Mouse (Mus musculus): ENCODE data around the gene Amigo1. TPM values are rescaled to one million over a fixed set of nuclear protein-coding genes. Genes with fewer than 3 reads are reported as not detected.
A peak's percentile ranks its signal among the peaks of the same experiment; 100 is the strongest.

Amigo1 gene
- polyA plus RNA-seq (2015; fragmentation: Nextera tagmentation; extraction: Ambion mirVana): 2.0 and 3.0 TPM in 2 replicates

DNA sequence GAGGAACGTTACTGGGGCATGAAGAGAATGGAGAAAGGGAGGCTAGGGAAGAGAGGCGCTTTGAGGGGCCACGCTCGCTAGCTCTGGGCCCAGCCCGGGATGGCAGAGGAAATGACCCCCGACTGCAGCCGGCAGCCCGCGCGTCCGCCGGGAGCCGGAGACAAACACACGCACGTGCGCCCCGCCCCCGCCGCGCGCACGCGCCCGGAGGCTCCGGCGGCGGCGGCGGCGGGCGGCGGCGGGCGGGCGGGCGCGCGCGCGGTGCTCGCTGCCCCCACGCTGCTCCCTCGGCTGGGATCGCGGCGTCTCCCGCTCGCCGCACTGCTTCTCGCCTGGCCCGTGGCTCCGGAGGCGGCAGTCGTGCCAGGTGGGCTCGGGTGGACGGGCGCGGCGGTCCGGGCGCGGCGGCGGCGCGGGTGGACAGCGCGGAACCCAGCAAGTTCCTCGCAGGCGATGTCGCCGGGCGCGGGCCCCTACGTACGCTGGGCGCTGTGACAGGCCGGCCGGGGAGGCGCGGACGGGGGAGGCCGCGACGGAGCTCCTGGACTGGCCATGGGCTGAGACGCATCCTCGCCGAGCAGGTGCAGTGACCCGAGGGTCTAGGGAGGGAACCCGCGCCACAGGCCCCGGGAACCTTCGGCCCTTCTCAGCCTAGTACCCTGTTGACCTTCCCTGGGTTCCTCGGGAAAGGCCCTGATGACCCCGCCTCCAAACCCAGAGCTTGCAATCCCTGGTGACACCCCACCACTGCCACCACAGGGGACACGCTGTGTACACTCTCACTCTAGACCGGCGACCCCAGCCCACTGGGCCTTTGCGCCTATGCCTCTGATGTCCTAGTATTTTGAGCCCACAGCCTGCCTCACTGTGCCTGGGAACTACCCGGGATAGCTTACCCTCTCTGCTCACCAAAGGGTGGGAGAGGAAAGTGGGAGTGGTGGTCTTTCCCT, at the start of gene Amigo1:
TSS of gene Amigo1 (plus strand) at position 238 of the 950 bp plus-strand sequence.
- peak; percentile 66; the same call in 1 of the 2 replicates for ATAC-seq (ENCODE audit: borderline replicate concordance, extremely low read depth, low FRiP score, low TSS enrichment)
- Histone ChIP-seq H3K27me3 (peaks cover 14% of the 10 kb centered on the region), H3K4me1 (peaks cover 26% of the 10 kb centered on the region), H3K4me3 (peak within 1 kb of the TSS; percentile 66), H3K27ac (no peak within 1 kb of the TSS), H3K36me3 (no peaks in the 10 kb centered on the region), H3K4me2 (peak within 1 kb of the TSS; percentile 97), H3K9ac (peak within 1 kb of the TSS; percentile 62), H3K9me3 (no peaks in the 10 kb centered on the region)
- 2% methylated on average over 61 of the region's 100 CpGs for WGBS

DNA sequence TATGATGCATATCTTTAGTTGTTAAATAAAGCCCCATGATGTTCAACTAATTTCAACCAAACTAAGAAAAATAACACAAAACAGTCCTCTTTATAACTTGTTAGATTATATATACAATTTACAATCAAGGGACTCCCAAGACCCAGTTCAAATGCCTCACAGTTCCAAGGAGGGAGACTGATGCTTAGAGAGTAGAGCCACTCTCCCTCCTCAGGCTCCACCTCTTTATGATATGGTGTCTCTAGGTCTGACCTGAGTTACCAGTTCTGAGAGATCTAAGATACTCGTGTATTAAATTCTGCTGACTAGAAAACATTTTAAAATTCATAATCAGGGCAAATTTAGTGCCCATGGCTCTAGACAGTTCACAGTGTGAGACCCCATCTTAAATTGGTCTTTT, 47.0 kb upstream of the Amigo1 start:
- Histone ChIP-seq H3K36me3 (peaks cover 12% of the 10 kb centered on the region; the same call in 1 of the 2 replicates), H3K27me3 (no peaks in the 10 kb centered on the region), H3K27ac (no peak overlapping the region), H3K4me3 (no peak overlapping the region), H3K9me3 (no peaks in the 10 kb centered on the region), H3K4me1 (peaks cover 3% of the 10 kb centered on the region), H3K9ac (no peak overlapping the region), H3K4me2 (no peak overlapping the region)
- no peak for ATAC-seq (ENCODE audit: borderline replicate concordance, extremely low read depth, low FRiP score, low TSS enrichment)
- 76% methylated on average over 1 of the region's 1 CpGs for WGBS

DNA sequence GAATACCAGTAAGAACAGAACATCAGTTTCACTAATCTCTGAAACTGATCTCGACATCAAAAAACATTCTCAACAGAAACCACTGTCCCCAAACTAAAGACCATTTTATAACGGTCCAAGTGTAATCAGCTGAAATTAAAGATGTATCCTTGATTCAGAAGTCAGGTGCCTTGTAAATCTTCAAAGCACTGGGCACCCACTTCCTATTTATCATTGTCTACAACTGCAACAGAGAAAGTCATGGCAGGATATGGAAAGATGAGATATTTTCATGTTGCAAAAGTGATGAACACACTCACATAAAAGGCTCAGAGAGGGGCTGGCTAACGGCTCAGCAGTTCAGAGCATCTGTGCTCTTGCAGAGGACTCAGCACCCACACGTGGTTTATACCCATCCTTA, 45.3 kb upstream of the Amigo1 start:
- Histone ChIP-seq H3K4me3 (no peak overlapping the region), H3K27ac (no peak overlapping the region), H3K9me3 (no peaks in the 10 kb centered on the region), H3K36me3 (peaks cover 12% of the 10 kb centered on the region; the same call in 1 of the 2 replicates), H3K4me2 (no peak overlapping the region), H3K4me1 (peaks cover 13% of the 10 kb centered on the region), H3K27me3 (no peaks in the 10 kb centered on the region), H3K9ac (no peak overlapping the region)
- ATAC-seq (ENCODE audit: borderline replicate concordance, extremely low read depth, low FRiP score, low TSS enrichment): no peak
- 73% methylated on average over 4 of the region's 4 CpGs for WGBS

DNA sequence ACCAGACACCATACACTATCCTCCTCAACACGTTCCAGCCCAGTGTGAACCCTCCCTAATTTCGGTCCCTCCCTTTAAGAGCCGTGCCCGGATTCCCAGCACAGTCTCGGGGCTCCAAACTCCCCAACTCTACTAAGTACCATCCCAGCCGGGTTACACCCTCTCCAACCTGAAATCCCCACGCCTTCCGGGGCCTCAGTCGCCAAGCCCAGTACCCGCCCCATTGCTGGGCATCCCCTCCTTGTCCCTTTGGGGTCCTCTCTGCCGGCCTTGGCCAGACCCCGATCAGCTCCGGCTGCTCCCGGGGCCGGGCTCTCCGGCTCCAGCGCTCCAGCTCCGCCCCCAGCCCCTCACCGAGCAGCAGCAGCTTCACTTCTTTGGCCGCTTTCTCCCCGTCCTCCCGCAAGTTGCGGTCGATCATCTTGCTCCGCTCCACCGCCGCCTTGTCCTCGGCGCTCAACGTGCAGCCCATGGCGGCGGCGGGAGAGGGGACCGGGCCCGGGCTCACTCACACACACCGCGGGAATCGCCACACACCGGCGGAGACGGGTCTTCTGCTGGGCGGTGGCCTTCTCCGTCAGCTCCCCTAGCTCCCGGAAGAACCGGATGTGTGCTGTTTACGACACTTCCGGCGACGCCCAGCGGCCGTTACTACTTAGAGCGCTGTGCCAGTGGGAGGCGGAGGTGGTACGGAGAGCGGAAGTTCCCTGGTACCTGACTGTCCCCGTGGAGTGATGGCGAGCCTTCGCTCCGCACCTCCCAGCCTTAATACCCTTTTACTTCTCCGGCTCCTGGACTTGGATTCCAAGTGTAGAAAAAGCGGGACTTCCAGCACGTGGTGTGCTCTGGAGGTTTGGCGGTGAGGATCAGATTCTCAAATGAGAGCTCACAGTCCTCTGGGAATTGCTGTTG, 40.3 kb upstream of the Amigo1 start, which contains the start of gene Gnai3:
TSS of gene Gnai3 (minus strand) at position 613 of the 912 bp plus-strand sequence.
- under 1% methylated on average over 63 of the region's 63 CpGs for WGBS
- peak within 1 kb of the TSS; percentile 83 for H3K4me2 ChIP-seq
- no peaks in the 10 kb centered on the region for H3K36me3 ChIP-seq
- H3K4me3 ChIP-seq: peak within 1 kb of the TSS; percentile 94
- ATAC-seq (ENCODE audit: borderline replicate concordance, extremely low read depth, low FRiP score, low TSS enrichment): peak; percentile 94
- peak within 1 kb of the TSS; percentile 94 for H3K27ac ChIP-seq
- peaks cover 25% of the 10 kb centered on the region for H3K4me1 ChIP-seq
- H3K27me3 ChIP-seq: no peaks in the 10 kb centered on the region
- H3K9ac ChIP-seq: peak within 1 kb of the TSS; percentile 92
- no peaks in the 10 kb centered on the region for H3K9me3 ChIP-seq

DNA sequence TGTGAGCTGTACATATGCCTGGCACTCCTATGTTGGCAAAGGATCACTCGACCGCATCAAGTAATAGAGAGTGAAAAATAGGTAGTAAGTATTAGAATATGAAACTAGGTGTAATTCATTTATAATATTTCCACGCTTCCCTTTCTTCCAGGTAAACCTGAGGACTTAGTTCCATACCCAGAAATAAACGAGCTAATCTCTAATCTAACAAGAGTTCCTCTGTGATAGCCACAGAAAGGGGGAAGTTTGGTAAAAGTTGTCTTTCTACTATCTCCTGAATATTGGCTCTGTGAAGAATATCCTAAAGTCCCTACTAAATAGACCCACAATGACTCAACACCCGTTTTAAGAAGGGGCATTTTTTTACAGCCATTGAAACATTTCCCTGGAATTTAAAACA, 39.5 kb upstream of the Amigo1 start:
- Histone ChIP-seq H3K4me3 (peak overlapping the region; percentile 94), H3K9ac (peak overlapping the region; percentile 92), H3K4me2 (peak overlapping the region; percentile 83), H3K27me3 (no peaks in the 10 kb centered on the region), H3K4me1 (peaks cover 25% of the 10 kb centered on the region), H3K9me3 (no peaks in the 10 kb centered on the region), H3K27ac (peak overlapping the region; percentile 94), H3K36me3 (no peaks in the 10 kb centered on the region)
- ATAC-seq (ENCODE audit: borderline replicate concordance, extremely low read depth, low FRiP score, low TSS enrichment): no peak
- 61% methylated on average over 5 of the region's 5 CpGs for WGBS

DNA sequence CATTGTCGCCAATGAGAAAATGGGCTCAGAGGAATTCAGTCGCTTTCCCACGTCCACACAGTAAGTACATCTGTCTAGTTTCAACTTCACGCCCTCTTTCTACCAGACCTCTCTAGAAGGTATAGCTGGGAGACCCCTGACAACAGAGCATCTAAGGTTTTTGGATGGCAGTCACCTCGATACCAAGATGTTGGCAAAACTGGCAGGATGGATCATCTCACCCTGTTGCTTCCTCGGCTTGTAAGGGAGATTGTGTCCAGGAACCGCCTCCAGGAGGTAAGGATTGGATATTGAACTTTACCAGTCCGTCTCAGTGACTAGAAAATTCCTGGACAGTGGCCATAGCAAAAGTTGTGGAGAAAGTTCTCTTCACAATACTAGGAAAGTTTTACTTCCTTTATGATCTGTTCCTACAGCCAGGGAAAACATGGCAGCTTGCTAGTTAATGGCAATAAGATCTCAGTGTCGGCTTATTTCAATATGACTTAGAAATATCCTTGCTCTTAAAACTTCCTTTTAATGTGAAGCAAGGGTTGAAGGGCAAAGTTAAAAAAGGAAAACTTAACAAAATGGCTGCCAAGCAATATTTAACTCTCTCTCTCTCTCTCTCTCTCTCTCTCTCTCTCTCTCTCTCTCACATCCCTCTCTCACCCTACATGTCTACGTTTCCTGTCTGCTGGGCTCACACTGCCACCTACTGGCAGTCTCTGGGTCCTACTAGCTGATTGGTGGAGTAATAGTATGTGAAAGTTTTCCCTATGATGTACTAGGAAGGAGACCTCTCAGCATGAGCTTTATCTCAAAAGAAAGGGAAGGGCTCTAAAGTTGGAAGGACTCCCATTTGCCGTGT, 38.5 kb upstream of the Amigo1 start:
- peak overlapping the region; percentile 11; the same call in 1 of the 2 replicates for H3K4me2 ChIP-seq
- 67% methylated on average over 11 of the region's 11 CpGs for WGBS
- H3K36me3 ChIP-seq: no peaks in the 10 kb centered on the region
- H3K27ac ChIP-seq: no peak overlapping the region
- H3K27me3 ChIP-seq: no peaks in the 10 kb centered on the region
- no peaks in the 10 kb centered on the region for H3K9me3 ChIP-seq
- H3K4me1 ChIP-seq: peaks cover 25% of the 10 kb centered on the region
- ATAC-seq (ENCODE audit: borderline replicate concordance, extremely low read depth, low FRiP score, low TSS enrichment): no peak; the same call in 1 of the 2 replicates
- H3K9ac ChIP-seq: no peak overlapping the region
- no peak overlapping the region for H3K4me3 ChIP-seq

DNA sequence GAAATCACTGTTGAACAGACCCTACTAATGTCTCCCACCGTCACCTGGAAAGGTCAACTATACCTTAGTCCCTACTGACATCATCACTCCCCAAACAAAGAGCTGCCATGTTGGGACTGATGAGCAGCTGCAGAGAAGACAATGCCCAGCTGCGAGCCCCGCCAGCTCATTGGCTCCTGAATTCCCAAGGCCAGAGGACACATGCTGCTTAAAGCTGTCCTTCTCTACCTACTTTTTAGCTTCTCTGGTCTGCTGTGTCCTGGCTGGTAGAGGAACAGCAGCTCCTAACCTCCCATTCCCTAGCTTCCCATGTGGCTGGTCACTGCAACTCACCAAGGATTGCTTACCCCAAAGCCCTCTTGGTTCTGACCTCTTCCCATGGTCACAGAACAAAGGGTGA, 33.8 kb upstream of the Amigo1 start:
- Histone ChIP-seq H3K27ac (no peak overlapping the region), H3K4me1 (peaks cover 4% of the 10 kb centered on the region; the same call in 1 of the 2 replicates), H3K9ac (no peak overlapping the region), H3K36me3 (no peaks in the 10 kb centered on the region), H3K9me3 (no peaks in the 10 kb centered on the region), H3K4me2 (no peak overlapping the region), H3K4me3 (no peak overlapping the region), H3K27me3 (no peaks in the 10 kb centered on the region)
- ATAC-seq (ENCODE audit: borderline replicate concordance, extremely low read depth, low FRiP score, low TSS enrichment): no peak
- WGBS: 89% methylated on average over 3 of the region's 3 CpGs

DNA sequence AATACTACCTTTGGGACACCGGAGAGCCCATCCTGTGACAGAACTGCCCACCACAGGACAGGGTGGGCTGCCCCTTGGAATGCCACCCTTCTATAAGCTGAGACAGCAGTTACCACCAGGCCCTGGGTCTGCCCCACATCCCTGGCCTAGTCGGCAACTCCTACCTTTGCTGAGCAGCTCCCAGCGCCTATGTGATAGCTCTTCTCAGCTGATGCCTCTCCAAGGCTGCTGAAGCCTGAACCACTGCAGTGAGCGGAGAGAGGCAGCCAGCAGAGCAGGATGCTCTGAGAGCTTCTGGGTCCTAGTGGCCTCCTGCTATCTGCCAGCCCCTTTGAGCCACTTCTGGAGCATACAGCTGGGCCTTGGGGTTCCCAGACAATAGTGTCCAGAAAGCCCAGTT, 31.5 kb upstream of the Amigo1 start, which contains the start of gene Gpr61:
TSS of gene Gpr61 (minus strand) at position 227 of the 400 bp plus-strand sequence.
- Histone ChIP-seq H3K4me2 (no peak within 1 kb of the TSS), H3K9me3 (no peaks in the 10 kb centered on the region), H3K9ac (no peak within 1 kb of the TSS), H3K4me1 (no peaks in the 10 kb centered on the region), H3K27me3 (no peaks in the 10 kb centered on the region), H3K36me3 (no peaks in the 10 kb centered on the region), H3K27ac (no peak within 1 kb of the TSS), H3K4me3 (no peak within 1 kb of the TSS)
- WGBS: 37% methylated on average over 4 of the region's 4 CpGs
- no peak for ATAC-seq (ENCODE audit: borderline replicate concordance, extremely low read depth, low FRiP score, low TSS enrichment)

DNA sequence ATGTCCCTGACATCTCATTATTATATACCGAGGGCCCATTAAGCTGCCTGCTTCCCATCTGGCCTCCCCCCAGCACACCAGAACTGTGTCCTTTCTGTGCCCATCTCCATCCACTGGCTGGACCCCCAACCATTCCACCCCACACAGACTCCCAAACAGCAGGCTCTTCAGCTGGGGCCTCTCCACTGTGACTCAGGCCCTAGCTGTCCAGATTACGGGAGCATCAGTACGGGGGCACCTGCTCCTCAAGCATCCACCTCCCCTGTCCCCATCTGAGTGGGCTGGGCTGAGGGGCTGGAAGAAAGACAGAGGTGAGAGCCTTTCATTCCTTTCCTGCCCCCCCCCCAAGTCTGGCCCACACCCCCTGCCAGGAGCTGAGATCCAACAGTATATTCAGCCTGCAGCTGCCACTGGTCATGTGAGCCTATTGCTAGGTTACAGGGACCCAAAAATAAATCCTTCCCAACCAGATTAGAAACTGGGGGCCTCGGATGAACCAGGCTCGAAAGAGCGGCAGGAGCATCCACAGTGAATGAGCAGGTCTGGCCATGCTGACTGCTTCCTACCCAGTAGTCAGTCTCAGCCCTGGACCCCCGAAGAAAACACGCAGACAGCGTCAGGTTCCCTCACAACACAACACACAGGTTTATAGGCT, 27.6 kb upstream of the Amigo1 start:
- H3K27ac ChIP-seq: no peak overlapping the region
- WGBS: 59% methylated on average over 9 of the region's 9 CpGs

DNA sequence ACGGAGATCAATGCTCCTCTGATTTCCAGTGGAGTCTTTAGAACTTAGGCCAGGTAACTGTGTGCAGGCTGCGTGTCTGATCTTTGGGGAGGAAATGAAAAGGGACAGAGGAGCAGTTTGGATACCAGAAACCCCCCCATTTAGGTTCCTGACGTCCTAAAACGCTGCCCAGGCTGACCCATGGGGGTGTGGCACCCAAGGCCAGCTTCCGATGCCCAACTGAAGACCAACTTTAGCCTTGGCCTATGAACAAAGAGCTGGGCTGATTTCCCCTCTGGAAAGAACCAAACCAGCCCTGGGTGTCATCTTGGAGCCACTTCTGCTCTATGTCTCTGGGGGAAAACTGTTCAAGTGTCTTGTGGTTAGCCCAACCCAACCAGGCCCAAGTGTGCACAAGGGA, 22.0 kb upstream of the Amigo1 start:
- no peak for ATAC-seq (ENCODE audit: borderline replicate concordance, extremely low read depth, low FRiP score, low TSS enrichment)
- 47% methylated on average over 5 of the region's 5 CpGs for WGBS
- Histone ChIP-seq H3K36me3 (no peaks in the 10 kb centered on the region), H3K27ac (no peak overlapping the region), H3K27me3 (no peaks in the 10 kb centered on the region; the same call in 1 of the 2 replicates), H3K9ac (no peak overlapping the region), H3K4me3 (no peak overlapping the region), H3K9me3 (no peaks in the 10 kb centered on the region), H3K4me2 (no peak overlapping the region), H3K4me1 (peaks cover 19% of the 10 kb centered on the region)

More for the DNA sequence above, 27.6 kb upstream of the Amigo1 start:
- no peaks in the 10 kb centered on the region for H3K36me3 ChIP-seq
- H3K9ac ChIP-seq: no peak overlapping the region
- H3K27me3 ChIP-seq: no peaks in the 10 kb centered on the region; the same call in 1 of the 2 replicates
- ATAC-seq (ENCODE audit: borderline replicate concordance, extremely low read depth, low FRiP score, low TSS enrichment): no peak
- H3K9me3 ChIP-seq: no peaks in the 10 kb centered on the region
- no peak overlapping the region for H3K4me3 ChIP-seq
- H3K4me2 ChIP-seq: no peak overlapping the region
- H3K4me1 ChIP-seq: no peaks in the 10 kb centered on the region
